Mouse (Mus musculus) liver, postnatal 0 days (tissue): ENCODE measurements at regions not wholly inside any gene's neighbourhood (a gene's known extent, or its start where the extent isn't known, plus 50 kb on each side); places are given as distances from the start of the nearest gene placed in this dataset.

Experiments
- ATAC-seq: fragments of 200-750 bp; cut with Nextera tagmentation; 2 replicates; pipeline ENCODE4 v1.8.0; 2017; ENCODE audit warnings: mild to moderate bottlenecking, moderate library complexity
- DNase-seq: peaks from one replicate; pipeline ENCODE4 v3.0.0-alpha.2; 2016
- H3K27ac ChIP-seq: fragments of 300-500 bp; sonication (generic); 2 replicates; pipeline ENCODE4 v1.5.1; 2014; ENCODE audit warnings: antibody characterized with exemption, moderate library complexity, mild to moderate bottlenecking, low read depth
- H3K27me3 ChIP-seq: fragments of 300-500 bp; sonication (generic); 2 replicates; pipeline ENCODE4 v1.6.1; 2014; ENCODE audit warnings: low read length, control low read depth, mixed read lengths; ENCODE audit not compliant: insufficient read depth
- H3K36me3 ChIP-seq: fragments of 300-500 bp; sonication (generic); replicated peaks from 2 replicates; pipeline ENCODE4 v1.6.1; 2014; ENCODE audit warnings: mild to moderate bottlenecking, control low read depth, low read length, moderate library complexity, mixed read lengths; ENCODE audit not compliant: insufficient read depth
- H3K4me1 ChIP-seq: fragments of 300-500 bp; sonication (generic); 2 replicates; pipeline ENCODE4 v1.6.1; 2014; ENCODE audit warnings: antibody characterized with exemption, mild to moderate bottlenecking, control low read depth; ENCODE audit not compliant: insufficient read depth
- H3K4me2 ChIP-seq: fragments of 300-500 bp; sonication (generic); 2 replicates; pipeline ENCODE4 v1.6.1; 2014; ENCODE audit warnings: low read depth, mild to moderate bottlenecking, low read length, moderate library complexity, mixed read lengths
- H3K4me3 ChIP-seq: fragments of 300-500 bp; sonication (generic); 2 replicates; pipeline ENCODE4 v1.5.1; 2014; ENCODE audit warnings: low read depth, low read length
- H3K9ac ChIP-seq: fragments of 300-500 bp; sonication (generic); replicated peaks from 2 replicates; pipeline ENCODE4 v1.6.1; 2014; ENCODE audit warnings: mild to moderate bottlenecking, moderate library complexity
- H3K9me3 ChIP-seq: fragments of 300-500 bp; sonication (generic); 2 replicates; pipeline ENCODE4 v1.6.1; 2016; ENCODE audit warnings: mild to moderate bottlenecking, control low read depth, low read length, mixed read lengths
- CTCF ChIP-seq: sonication (generic); IDR thresholded peaks from 2 replicates; pipeline ENCODE4 v1.5.1; 2016; ENCODE audit warnings: antibody characterized with exemption, low read depth
- EP300 ChIP-seq: IDR thresholded peaks from 2 replicates; pipeline ENCODE4 v1.6.1; 2016; ENCODE audit warnings: antibody characterized with exemption, low read depth, mild to moderate bottlenecking
- WGBS: fragments of 180-500 bp; shearing (Covaris S2); extraction: QIAGEN DNeasy Blood & Tissue Kit; methylation state at CpG from one replicate; pipeline ENCODE4 v1.1.7; 2014; ENCODE audit not compliant: insufficient replicate concordance; 5-methylcytosine and 5-hydroxymethylcytosine counted together

- Histone ChIP-seq H3K4me3 (no peak overlapping the region), H3K4me1 (peaks cover 6% of the 10 kb centered on the region), H3K27ac (no peak overlapping the region), H3K27me3 (no peaks in the 10 kb centered on the region), H3K9me3 (no peaks in the 10 kb centered on the region), H3K4me2 (no peak overlapping the region), H3K36me3 (no peaks in the 10 kb centered on the region), H3K9ac (no peak overlapping the region)
- TF ChIP-seq EP300 (no peak), CTCF (no peak)
- no peak for ATAC-seq
- WGBS: 29% methylated on average over 5 of the region's 5 CpGs
- DNase-seq: no peak
Observed at GRCm38 (mm10) chr14:78431931-78432330, 104.7 kb downstream of the Akap11 start.

GRCm38 (mm10) chr14:78431406-78431805 is 105.2 kb downstream of the Akap11 start:
- Histone ChIP-seq H3K9me3 (no peaks in the 10 kb centered on the region), H3K4me2 (no peak overlapping the region), H3K4me1 (peaks cover under 1% of the 10 kb centered on the region), H3K36me3 (no peaks in the 10 kb centered on the region), H3K27ac (no peak overlapping the region), H3K9ac (no peak overlapping the region), H3K4me3 (no peak overlapping the region), H3K27me3 (no peaks in the 10 kb centered on the region)
- WGBS: 70% methylated on average over 3 of the region's 3 CpGs
- DNase-seq (no peak), ATAC-seq (no peak)
- TF ChIP-seq EP300 (no peak), CTCF (no peak)

GRCm38 (mm10) chr14:78428233-78429019 is 108.2 kb downstream of the Akap11 start:
- H3K27me3 ChIP-seq: no peaks in the 10 kb centered on the region
- H3K4me3 ChIP-seq: no peak overlapping the region
- TF ChIP-seq EP300 (no peak), CTCF (no peak)
- no peaks in the 10 kb centered on the region for H3K4me1 ChIP-seq
- no peak overlapping the region for H3K9ac ChIP-seq
- WGBS: 74% methylated on average over 10 of the region's 10 CpGs
- H3K27ac ChIP-seq: no peak overlapping the region
- DNase-seq: no peak
- no peak overlapping the region for H3K4me2 ChIP-seq
- H3K9me3 ChIP-seq: no peaks in the 10 kb centered on the region
- no peak for ATAC-seq
- no peaks in the 10 kb centered on the region for H3K36me3 ChIP-seq

- WGBS: 64% methylated on average over 3 of the region's 3 CpGs
- TF ChIP-seq CTCF (no peak), EP300 (no peak)
Observed at GRCm38 (mm10) chr14:78427062-78427461, 109.5 kb downstream of the Akap11 start.

GRCm38 (mm10) chr14:78422601-78423000 is 114.0 kb downstream of the Akap11 start:
- Histone ChIP-seq H3K9me3 (no peaks in the 10 kb centered on the region), H3K27me3 (no peaks in the 10 kb centered on the region), H3K4me1 (no peaks in the 10 kb centered on the region), H3K27ac (no peak overlapping the region), H3K4me2 (no peak overlapping the region), H3K9ac (no peak overlapping the region), H3K36me3 (no peaks in the 10 kb centered on the region), H3K4me3 (no peak overlapping the region)
- no peak for TF ChIP-seq EP300
- no peak for TF ChIP-seq CTCF
- no peak for DNase-seq
- 77% methylated on average over 3 of the region's 3 CpGs for WGBS
- no peak for ATAC-seq

More at GRCm38 (mm10) chr14:78427062-78427461, 109.5 kb downstream of the Akap11 start:
- Histone ChIP-seq H3K27me3 (no peaks in the 10 kb centered on the region), H3K36me3 (no peaks in the 10 kb centered on the region), H3K4me2 (no peak overlapping the region), H3K4me1 (no peaks in the 10 kb centered on the region), H3K4me3 (no peak overlapping the region), H3K27ac (no peak overlapping the region), H3K9me3 (no peaks in the 10 kb centered on the region), H3K9ac (no peak overlapping the region)
- DNase-seq (no peak), ATAC-seq (no peak)

- H3K4me1 ChIP-seq: no peaks in the 10 kb centered on the region
- no peaks in the 10 kb centered on the region for H3K9me3 ChIP-seq
- H3K27ac ChIP-seq: no peak overlapping the region
- no peak overlapping the region for H3K4me2 ChIP-seq
- H3K4me3 ChIP-seq: no peak overlapping the region
- TF ChIP-seq EP300: no peak
- TF ChIP-seq CTCF: no peak
- H3K36me3 ChIP-seq: no peaks in the 10 kb centered on the region
- no peak overlapping the region for H3K9ac ChIP-seq
- no peak for DNase-seq
- WGBS: 53% methylated on average over 2 of the region's 2 CpGs
- no peaks in the 10 kb centered on the region for H3K27me3 ChIP-seq
- no peak for ATAC-seq
Observed at GRCm38 (mm10) chr14:78420966-78421365, 113.1 kb upstream of the Tnfsf11 start.

GRCm38 (mm10) chr14:78420176-78420575 is 112.3 kb upstream of the Tnfsf11 start:
- TF ChIP-seq CTCF (no peak), EP300 (no peak)
- Histone ChIP-seq H3K4me1 (no peaks in the 10 kb centered on the region), H3K4me3 (no peak overlapping the region), H3K9me3 (no peaks in the 10 kb centered on the region), H3K27me3 (no peaks in the 10 kb centered on the region), H3K36me3 (no peaks in the 10 kb centered on the region), H3K4me2 (no peak overlapping the region), H3K27ac (no peak overlapping the region), H3K9ac (no peak overlapping the region)
- ATAC-seq: peak; percentile 74
- WGBS: 58% methylated on average over 3 of the region's 3 CpGs
- no peak for DNase-seq
